Mouse (Mus musculus) stomach, postnatal 0 days (tissue): ENCODE data around the gene Mef2a. TPM values are rescaled to one million over a fixed set of nuclear protein-coding genes. Genes with fewer than 3 reads are reported as not detected.

Experiments used
- ATAC-seq: fragments of 200-750 bp; cut with Nextera tagmentation; 2 replicates; pipeline ENCODE4 v1.8.0; 2017; ENCODE audit not compliant: low FRiP score, low TSS enrichment
- DNase-seq: peaks from one replicate; pipeline ENCODE4 v3.0.0-alpha.2; 2016; ENCODE audit warnings: low spot score
- H3K27ac ChIP-seq: fragments of 300-500 bp; sonication (generic); replicated peaks from 2 replicates; pipeline ENCODE4 v1.5.1; 2014; ENCODE audit warnings: mild to moderate bottlenecking, control low read depth
- H3K27me3 ChIP-seq: fragments of 300-500 bp; sonication (generic); 2 replicates; pipeline ENCODE4 v1.6.1; 2014; ENCODE audit warnings: low read length; ENCODE audit not compliant: control insufficient read depth, insufficient read depth
- H3K36me3 ChIP-seq: fragments of 300-500 bp; sonication (generic); 2 replicates; pipeline ENCODE4 v1.6.1; 2014; ENCODE audit warnings: low read length, mixed read lengths; ENCODE audit not compliant: control insufficient read depth, insufficient read depth
- H3K4me1 ChIP-seq: fragments of 300-500 bp; sonication (generic); replicated peaks from 2 replicates; pipeline ENCODE4 v1.6.1; 2014; ENCODE audit warnings: antibody characterized with exemption; ENCODE audit not compliant: control insufficient read depth, insufficient read depth
- H3K4me2 ChIP-seq: fragments of 300-500 bp; sonication (generic); replicated peaks from 2 replicates; pipeline ENCODE4 v1.6.1; 2014; ENCODE audit warnings: low read depth, mild to moderate bottlenecking, control low read depth, moderate library complexity
- H3K4me3 ChIP-seq: fragments of 300-500 bp; sonication (generic); 2 replicates; pipeline ENCODE4 v1.5.1; 2014; ENCODE audit warnings: low read depth, low read length, control low read depth
- H3K9ac ChIP-seq: fragments of 300-500 bp; sonication (generic); 2 replicates; pipeline ENCODE4 v1.6.1; 2014; ENCODE audit warnings: mild to moderate bottlenecking, low read length, control low read depth, mixed read lengths
- H3K9me3 ChIP-seq: fragments of 300-500 bp; sonication (generic); 2 replicates; pipeline ENCODE4 v1.6.1; 2016; ENCODE audit warnings: low read length; ENCODE audit not compliant: control insufficient read depth
- CTCF ChIP-seq: IDR thresholded peaks from 2 replicates; pipeline ENCODE4 v1.5.1; 2016; ENCODE audit warnings: antibody characterized with exemption, low read depth, mild to moderate bottlenecking, moderate library complexity
- EP300 ChIP-seq: optimal IDR thresholded peaks from 2 replicates; pipeline ENCODE3; 2016; ENCODE audit warnings: antibody characterized with exemption
- WGBS: fragments of 180-500 bp; shearing (Covaris S2); extraction: QIAGEN DNeasy Blood & Tissue Kit; methylation state at CpG from one replicate; pipeline ENCODE4 v1.1.7; 2014; 5-methylcytosine and 5-hydroxymethylcytosine counted together
- polyA plus RNA-seq: library from polyadenylated mRNA; unstranded; fragments of >200 nt; fragmentation: Nextera tagmentation; extraction: Ambion mirVana; gene quantifications from 2 replicates; pipeline ENCODE4 v1.2.1, GENCODE M21; 2015

Mef2a gene
- 20.0 and 21.5 TPM in 2 replicates for polyA plus RNA-seq

- TF ChIP-seq EP300 = peak; percentile 84
- TF ChIP-seq CTCF = no peak
- DNase-seq (peak; percentile 95), ATAC-seq (peak; percentile 94)
- under 1% methylated on average over 81 of the region's 89 CpGs for WGBS
- Histone ChIP-seq H3K9ac (peak within 1 kb of the TSS; percentile 98), H3K27me3 (no peaks in the 10 kb centered on the region), H3K4me1 (peaks cover 2% of the 10 kb centered on the region; the same call in 1 of the 2 replicates), H3K4me3 (peak within 1 kb of the TSS; percentile 90), H3K36me3 (no peaks in the 10 kb centered on the region), H3K9me3 (no peaks in the 10 kb centered on the region), H3K4me2 (peak within 1 kb of the TSS; percentile 95), H3K27ac (peak within 1 kb of the TSS; percentile 99)
Observed at GRCm38 (mm10) chr7:67372729-67373583, at the start of gene Mef2a. Gene Mef2a, minus strand, starts transcription at chr7:67372858.

GRCm38 (mm10) chr7:67421476-67422186, 49.0 kb upstream of the Mef2a start:
- ATAC-seq (peak; percentile 67), DNase-seq (peak; percentile 43)
- no peak overlapping the region for H3K4me2 ChIP-seq
- TF ChIP-seq CTCF (no peak), EP300 (no peak)
- 46% methylated on average over 12 of the region's 12 CpGs for WGBS
- H3K4me1 ChIP-seq = no peaks in the 10 kb centered on the region
- no peaks in the 10 kb centered on the region for H3K36me3 ChIP-seq
- no peak overlapping the region for H3K9ac ChIP-seq
- no peak overlapping the region for H3K27ac ChIP-seq
- no peaks in the 10 kb centered on the region for H3K9me3 ChIP-seq
- no peaks in the 10 kb centered on the region for H3K27me3 ChIP-seq
- H3K4me3 ChIP-seq = no peak overlapping the region

GRCm38 (mm10) chr7:67421088-67421475, 48.4 kb upstream of the Mef2a start:
- Histone ChIP-seq H3K4me2 (no peak overlapping the region), H3K36me3 (no peaks in the 10 kb centered on the region), H3K9ac (no peak overlapping the region), H3K9me3 (no peaks in the 10 kb centered on the region), H3K4me3 (no peak overlapping the region), H3K27me3 (no peaks in the 10 kb centered on the region), H3K27ac (no peak overlapping the region), H3K4me1 (no peaks in the 10 kb centered on the region)
- DNase-seq (no peak), ATAC-seq (no peak; the same call in 1 of the 2 replicates)
- TF ChIP-seq CTCF (no peak), EP300 (no peak)
- WGBS = 29% methylated on average over 3 of the region's 3 CpGs

- no peak for ATAC-seq
- Histone ChIP-seq H3K27ac (no peak overlapping the region), H3K9ac (no peak overlapping the region), H3K4me1 (no peaks in the 10 kb centered on the region), H3K27me3 (no peaks in the 10 kb centered on the region), H3K4me2 (no peak overlapping the region), H3K36me3 (no peaks in the 10 kb centered on the region), H3K9me3 (no peaks in the 10 kb centered on the region), H3K4me3 (no peak overlapping the region)
- 72% methylated on average over 17 of the region's 17 CpGs for WGBS
- DNase-seq = no peak
- TF ChIP-seq EP300 = no peak
- no peak for TF ChIP-seq CTCF
Observed at GRCm38 (mm10) chr7:67419591-67420314, 47.1 kb upstream of the Mef2a start.

GRCm38 (mm10) chr7:67418122-67418521, 45.5 kb upstream of the Mef2a start:
- H3K36me3 ChIP-seq = no peaks in the 10 kb centered on the region
- H3K27ac ChIP-seq = no peak overlapping the region
- H3K9ac ChIP-seq = no peak overlapping the region
- H3K27me3 ChIP-seq = no peaks in the 10 kb centered on the region
- no peaks in the 10 kb centered on the region for H3K4me1 ChIP-seq
- DNase-seq (no peak), ATAC-seq (no peak)
- H3K9me3 ChIP-seq = no peaks in the 10 kb centered on the region
- no peak overlapping the region for H3K4me3 ChIP-seq
- no peak overlapping the region for H3K4me2 ChIP-seq
- TF ChIP-seq CTCF = no peak
- WGBS = 68% methylated on average over 5 of the region's 5 CpGs
